ENCODE assay signal across 9 mouse cellular contexts in the genomic region with DNA sequence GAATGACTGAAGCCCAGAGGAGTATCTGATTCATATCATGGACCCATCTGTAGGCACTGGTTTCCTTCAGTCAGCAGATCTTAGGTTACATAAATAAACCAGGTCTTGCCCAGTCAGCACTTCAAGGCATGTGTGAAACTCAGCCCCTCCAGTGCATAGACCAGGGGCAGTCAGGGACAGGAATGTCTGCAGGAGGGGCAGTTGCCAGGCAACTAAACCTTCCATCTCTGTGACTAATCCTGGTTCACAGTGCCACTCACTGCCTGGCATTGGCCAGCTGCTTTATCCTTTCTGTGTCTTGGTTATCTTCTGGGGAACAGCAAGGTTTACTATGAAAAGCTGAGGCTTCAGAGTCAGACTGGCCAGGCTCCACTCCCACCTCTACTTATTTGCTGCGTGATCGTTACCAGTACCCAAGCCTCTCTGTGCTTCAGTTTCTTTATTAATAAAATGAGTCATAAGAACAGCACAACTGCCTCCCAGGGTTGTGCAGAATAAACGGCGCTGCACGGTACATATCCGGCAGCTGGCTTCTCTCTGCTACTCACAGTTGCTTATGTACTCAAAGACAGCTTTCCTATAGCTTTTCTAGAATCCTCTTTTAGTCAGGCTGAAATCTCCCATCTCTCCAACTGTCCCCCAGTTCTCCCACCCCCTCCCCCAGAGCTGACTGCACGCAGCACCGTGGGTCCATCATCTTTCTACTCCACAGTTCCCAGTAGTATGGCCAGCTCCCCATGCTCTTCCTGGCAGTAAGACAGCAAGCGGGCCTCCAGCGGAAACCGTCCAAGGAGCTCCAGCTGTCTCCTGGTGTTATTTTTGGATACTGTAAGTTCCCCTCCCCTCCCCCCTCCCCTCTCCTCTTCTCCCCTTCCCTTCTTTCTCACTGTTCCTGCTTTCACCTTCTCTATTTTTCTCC. TPM values are rescaled to one million over a fixed set of nuclear protein-coding genes. Genes with fewer than 3 reads are reported as not detected.
A peak's percentile ranks its signal among the peaks of the same experiment; 100 is the strongest.
DNase-seq lines count a peak whose midpoint lies in the region; ATAC-seq and TF ChIP-seq lines count a peak whose summit lies in the region.
"Had no signal": no experiment of that assay in that cellular context is flagged by ENCODE, and none has a peak within 500 bp of the region (broad histone marks: within the 10 kb centered on the region; RNA-seq: fewer than 3 reads in every experiment).

No protein-coding gene starts in this region.

- peaks cover 27% of the 10 kb centered on the region for H3K4me1 ChIP-seq in midbrain, embryonic 13.5 days (replicated peaks)

- peak; percentile 92 for ATAC-seq in Patski
- peak; percentile 56 for ATAC-seq in midbrain, embryonic 13.5 days

- CTCF ChIA-PET in Patski (lab: Charles Lee), result interaction anchor here (0.9 to 2.7 kb wide), 7 partner anchors 7 to 243 kb away, joined by 3 to 24 read pairs (median 3); no protein-coding TSS in a partner anchor

- no peak overlapping the region for H3K4me3 ChIP-seq in midbrain, embryonic 13.5 days (replicated peaks)
- H3K4me3 ChIP-seq: megakaryocyte, embryonic 14.5 days had no signal

- peaks cover 7% of the 10 kb centered on the region for H3K27me3 ChIP-seq in Patski
- H3K27me3 ChIP-seq in midbrain, embryonic 13.5 days, result peaks cover 2% of the 10 kb centered on the region; the same call in 1 of the 2 replicates

- 62% methylated on average over 11 of the region's 11 CpGs for WGBS in midbrain, embryonic 13.5 days

- peak overlapping the region; percentile 20 for H3K4me2 ChIP-seq in midbrain, embryonic 13.5 days (replicated peaks)

- peak; percentile 52 for DNase-seq in adrenal gland, postnatal 14 days
- DNase-seq in adrenal gland, postnatal 4 days (ENCODE audit: low spot score in 2 of 2), result no peak
- peak; percentile 48 for DNase-seq in Patski (ENCODE audit: low read depth, low spot score)
- DNase-seq in heart, adult 18-20 months, result peak; percentile 40 to 53
- peak; percentile 26 for DNase-seq in kidney, adult 9 months
- no peak for DNase-seq in c-Kit-positive CD71-positive TER-119-positive erythroid progenitor cells, embryonic 14.5 days (ENCODE audit: low spot score)
- no peak for DNase-seq in urinary bladder, postnatal 36 days (ENCODE audit: low spot score in 2 of 2)

- H3K27ac ChIP-seq in midbrain, embryonic 13.5 days, result peak overlapping the region; percentile 59

- H3K9ac ChIP-seq in midbrain, embryonic 13.5 days (replicated peaks), result no peak overlapping the region; the same call in 1 of the 2 replicates

- no peaks in the 10 kb centered on the region for H3K9me3 ChIP-seq in midbrain, embryonic 13.5 days
- H3K9me3 ChIP-seq: megakaryocyte, embryonic 14.5 days had no signal

- in situ Hi-C loops in Patski (cut with MboI; ENCODE audit: low pct_unique_long_range_greater_than_20kb), result no loop called here

- POLR2A ChIA-PET in Patski (lab: Charles Lee), result interaction anchor here (0.6 kb wide), 1 partner anchor 46 kb away, joined by 4 read pairs; no protein-coding TSS in a partner anchor

- TF ChIP-seq CTCF in Patski (IDR thresholded peaks at IDR 0.05), result no peak

- no peaks in the 10 kb centered on the region for H3K36me3 ChIP-seq in midbrain, embryonic 13.5 days

RNA-seq across cellular contexts. Expression of a gene that starts 3.2 kb away (rescaled TPM):
- 13.6 and 14.2 TPM in 2 replicates for total RNA-seq in adrenal gland, postnatal 14 days (2021)
- total RNA-seq in adrenal gland, postnatal 4 days (2021), result 10 to 100 TPM; 15.4 to 18.5 TPM
- polyA plus RNA-seq in Patski (2021), result 21.1 TPM
- 1 to 10 TPM; 6.5 TPM for total RNA-seq in heart, adult 18-20 months (2021)
- polyA plus RNA-seq in midbrain, embryonic 13.5 days (2015; fragmentation: Nextera tagmentation; extraction: Ambion mirVana), result 15.5 and 16.2 TPM in 2 replicates

RNA-seq across cellular contexts. Expression of a gene that starts 15.3 kb away (rescaled TPM):
- not detected in 2 replicates for total RNA-seq in adrenal gland, postnatal 14 days (2021)
- total RNA-seq in adrenal gland, postnatal 4 days (2021), result under 1 TPM in 1 of 2 experiments, not detected in 1; 0.23 TPM
- polyA plus RNA-seq in Patski (2021), result 0.21 TPM
- total RNA-seq in heart, adult 18-20 months (2021), result not detected
- polyA plus RNA-seq in midbrain, embryonic 13.5 days (2015; fragmentation: Nextera tagmentation; extraction: Ambion mirVana), result 0.22 and 0.24 TPM in 2 replicates

RNA-seq across cellular contexts. Expression of a gene that starts 22.2 kb away (rescaled TPM):
- total RNA-seq in adrenal gland, postnatal 14 days (2021), result 4.4 and 8.0 TPM in 2 replicates
- total RNA-seq in adrenal gland, postnatal 4 days (2021), result 10 to 100 TPM; 15.6 to 15.9 TPM
- polyA plus RNA-seq in Patski (2021), result not detected
- not detected for total RNA-seq in heart, adult 18-20 months (2021)
- not detected in 2 replicates for polyA plus RNA-seq in midbrain, embryonic 13.5 days (2015; fragmentation: Nextera tagmentation; extraction: Ambion mirVana)

RNA-seq across cellular contexts. Expression of a gene that starts 31.8 kb away (rescaled TPM):
- not detected in 2 replicates for total RNA-seq in adrenal gland, postnatal 14 days (2021)
- not detected for total RNA-seq in adrenal gland, postnatal 4 days (2021)
- 0.17 TPM for polyA plus RNA-seq in Patski (2021)
- total RNA-seq in heart, adult 18-20 months (2021), result not detected
- polyA plus RNA-seq in midbrain, embryonic 13.5 days (2015; fragmentation: Nextera tagmentation; extraction: Ambion mirVana), result not detected in 2 replicates

RNA-seq across cellular contexts. Expression of a gene that starts 40.8 kb away (rescaled TPM):
- total RNA-seq in adrenal gland, postnatal 14 days (2021), result not detected in 2 replicates
- total RNA-seq in adrenal gland, postnatal 4 days (2021), result under 1 TPM in 1 of 2 experiments, not detected in 1; 0.51 TPM
- polyA plus RNA-seq in Patski (2021), result not detected
- total RNA-seq in heart, adult 18-20 months (2021), result not detected
- polyA plus RNA-seq in midbrain, embryonic 13.5 days (2015; fragmentation: Nextera tagmentation; extraction: Ambion mirVana), result not detected in 2 replicates

Comparison
In these comparisons a context has a peak if more than half of its experiments do, and no peak if none do; other contexts are left out.
1. DNase-seq: peak in adrenal gland, postnatal 14 days (single experiment), Patski (single experiment), heart, adult 18-20 months (2 of 2) and kidney, adult 9 months (single experiment); none in adrenal gland, postnatal 4 days (0 of 2), c-Kit-positive CD71-positive TER-119-positive erythroid progenitor cells, embryonic 14.5 days (single experiment) and urinary bladder, postnatal 36 days (0 of 2).